Mouse (Mus musculus) embryonic facial prominence, embryonic 14.5 days (tissue): Measurements from ENCODE around the gene Fam162a. TPM values are rescaled to one million over a fixed set of nuclear protein-coding genes. Genes with fewer than 3 reads are reported as not detected.
"Not testable (repeated sequence)": the region's sequence is repeated elsewhere in the genome, so short reads cannot be mapped to it uniquely, and the experiment has no call there.

Experiments used
- ATAC-seq: fragments of 200-750 bp; cut with Nextera tagmentation; 2 replicates; pipeline ENCODE4 v1.8.0; 2017; ENCODE audit warnings: low read depth, moderate number of reproducible peaks, moderate TSS enrichment
- DNase-seq: peaks from one replicate; pipeline ENCODE4 v3.0.0-alpha.2; 2015; ENCODE audit warnings: low spot score
- H3K27ac ChIP-seq: fragments of 300-500 bp; sonication (generic); replicated peaks from 2 replicates; pipeline ENCODE4 v1.5.1; 2014; ENCODE audit warnings: low read depth, mild to moderate bottlenecking, low read length, moderate library complexity
- H3K27me3 ChIP-seq: fragments of 300-500 bp; sonication (generic); replicated peaks from 2 replicates; pipeline ENCODE4 v1.6.1; 2014; ENCODE audit warnings: low read length; ENCODE audit not compliant: control insufficient read depth, insufficient read depth
- H3K36me3 ChIP-seq: fragments of 300-500 bp; sonication (generic); 2 replicates; pipeline ENCODE4 v1.6.1; 2014; ENCODE audit warnings: low read length, mixed read lengths; ENCODE audit not compliant: control insufficient read depth, insufficient read depth
- H3K4me1 ChIP-seq: fragments of 300-500 bp; sonication (generic); 2 replicates; pipeline ENCODE4 v1.6.1; 2014; ENCODE audit warnings: antibody characterized with exemption, low read length; ENCODE audit not compliant: control insufficient read depth, insufficient read depth
- H3K4me2 ChIP-seq: fragments of 300-500 bp; sonication (generic); 2 replicates; pipeline ENCODE4 v1.6.1; 2014; ENCODE audit warnings: low read depth, mild to moderate bottlenecking, low read length, moderate library complexity, mixed read lengths
- H3K4me3 ChIP-seq: fragments of 300-500 bp; sonication (generic); 2 replicates; pipeline ENCODE4 v1.5.1; 2014; ENCODE audit warnings: low read depth, mild to moderate bottlenecking, low read length
- H3K9ac ChIP-seq: fragments of 300-500 bp; sonication (generic); 2 replicates; pipeline ENCODE4 v1.6.1; 2014; ENCODE audit warnings: low read depth, mild to moderate bottlenecking, low read length, moderate library complexity, mixed read lengths
- H3K9me3 ChIP-seq: fragments of 300-500 bp; sonication (generic); 2 replicates; pipeline ENCODE4 v1.6.1; 2016; ENCODE audit warnings: low read length; ENCODE audit not compliant: control insufficient read depth
- WGBS: fragments of 180-500 bp; shearing (Covaris S2); extraction: QIAGEN DNeasy Blood & Tissue Kit; methylation state at CpG from one replicate; pipeline ENCODE4 v1.1.7; 2014; 5-methylcytosine and 5-hydroxymethylcytosine counted together
- polyA plus RNA-seq: library from polyadenylated mRNA; unstranded; fragments of >200 nt; fragmentation: Nextera tagmentation; extraction: Ambion mirVana; gene quantifications from 2 replicates; pipeline ENCODE4 v1.2.1, GENCODE M21; 2014

Fam162a gene
- polyA plus RNA-seq, 1 experiment from 2014 or later = 432 TPM

DNA sequence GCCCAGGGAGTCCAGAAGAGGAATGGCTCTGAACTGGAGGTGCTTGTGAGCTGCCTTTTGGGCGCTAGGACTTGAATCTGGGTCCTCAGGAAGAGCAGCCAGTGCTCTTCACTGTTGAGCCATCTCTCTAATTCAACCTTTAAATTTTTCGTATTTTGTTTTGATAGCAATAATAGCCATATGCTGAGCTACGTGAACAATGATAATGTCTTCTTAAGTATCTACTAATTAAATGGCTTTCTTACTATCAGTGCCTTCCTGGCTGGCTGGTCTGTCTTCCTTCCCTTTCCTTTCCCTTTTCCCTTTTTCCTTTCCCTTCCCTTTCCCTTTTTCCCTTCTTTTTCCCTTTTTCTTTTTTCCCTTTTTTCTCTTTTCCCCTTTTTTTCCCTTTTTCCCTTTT, 63.0 kb downstream of the Fam162a start:
- 87% methylated on average over 3 of the region's 3 CpGs for WGBS
- Histone ChIP-seq H3K27me3 (no peaks in the 10 kb centered on the region), H3K9me3 (no peaks in the 10 kb centered on the region), H3K36me3 (peaks cover 27% of the 10 kb centered on the region), H3K9ac (no peak overlapping the region), H3K4me2 (no peak overlapping the region), H3K27ac (no peak overlapping the region), H3K4me1 (no peaks in the 10 kb centered on the region), H3K4me3 (no peak overlapping the region)
- DNase-seq = no peak
- no peak for ATAC-seq

DNA sequence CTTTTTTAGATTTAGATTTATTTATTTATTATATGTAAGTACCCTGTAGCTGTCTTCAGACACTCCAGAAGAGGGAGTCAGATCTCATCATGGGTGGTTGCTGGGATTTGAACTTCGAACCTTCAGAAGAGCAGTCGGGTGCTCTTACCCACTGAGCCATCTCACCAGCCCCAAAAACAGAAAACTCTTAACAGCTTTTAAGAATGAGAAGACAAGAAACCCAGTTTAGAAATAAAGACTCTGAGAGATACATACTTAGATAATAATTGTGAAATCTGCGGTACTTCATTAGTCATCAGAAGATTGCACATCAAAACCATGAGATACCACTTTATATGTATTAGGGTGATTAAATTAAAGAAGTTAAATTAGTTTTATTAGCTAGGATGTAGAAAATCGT, 72.5 kb downstream of the Fam162a start:
- not testable (repeated sequence) for DNase-seq, H3K27ac ChIP-seq, H3K27me3 ChIP-seq, H3K4me2 ChIP-seq, ATAC-seq, H3K4me3 ChIP-seq, H3K4me1 ChIP-seq, H3K9ac ChIP-seq, H3K9me3 ChIP-seq
- WGBS = 96% methylated on average over 4 of the region's 4 CpGs
- H3K36me3 ChIP-seq = peaks cover 24% of the 10 kb centered on the region

Other genes starting within 250 kb of the Fam162a start
- 1.2 and 1.3 TPM in 2 replicates for gene Parp14, start 200.1 kb downstream of the Fam162a start, polyA plus RNA-seq
- gene Parp9, start 133.1 kb downstream of the Fam162a start, polyA plus RNA-seq = 5.4 and 6.1 TPM in 2 replicates
- 4.3 and 4.5 TPM in 2 replicates for gene Dtx3l, start 132.4 kb downstream of the Fam162a start, polyA plus RNA-seq
- gene Kpna1, start 92.8 kb downstream of the Fam162a start, polyA plus RNA-seq = 40.4 and 42.0 TPM in 2 replicates
- 9.7 and 12.2 TPM in 2 replicates for gene Wdr5b, start 30.4 kb downstream of the Fam162a start, polyA plus RNA-seq
- 68.9 and 69.6 TPM in 2 replicates for gene Ccdc58, start 91 bp upstream of the Fam162a start, polyA plus RNA-seq
- 2.3 and 3.6 TPM in 2 replicates for gene Csta1, start 59.6 kb upstream of the Fam162a start, polyA plus RNA-seq
- gene Stfa2l1, start 85.2 kb upstream of the Fam162a start, polyA plus RNA-seq = 1.6 and 2.0 TPM in 2 replicates
- gene Gm5483, start 112.6 kb upstream of the Fam162a start, polyA plus RNA-seq = 5.2 and 5.4 TPM in 2 replicates
- gene Gm5416, start 138.8 kb upstream of the Fam162a start, polyA plus RNA-seq = not detected in 2 replicates
- gene 2010005H15Rik, start 149.9 kb upstream of the Fam162a start, polyA plus RNA-seq = 0.37 and 1.2 TPM in 2 replicates
- gene Stfa1, start 205.4 kb upstream of the Fam162a start, polyA plus RNA-seq = 15.3 and 31.0 TPM in 2 replicates